Mouse (Mus musculus): Measurements from ENCODE around the gene Dip2a. TPM values are rescaled to one million over a fixed set of nuclear protein-coding genes. Genes with fewer than 3 reads are reported as not detected.

Dip2a gene
- 9.6 and 15.5 TPM in 2 replicates for polyA plus RNA-seq (2012; rRNA removed)

GRCm38 (mm10) chr10:76344711-76345539 lies at the start of gene Dip2a:
Gene Dip2a (minus strand): TSS chr10:76345291.
- peak within 1 kb of the TSS; percentile 86 for H3K27ac ChIP-seq (ENCODE audit: insufficient read depth, low read depth, low read length)
- no peaks in the 10 kb centered on the region for H3K36me3 ChIP-seq (ENCODE audit: control insufficient read depth, insufficient read depth, low read length)
- H3K4me1 ChIP-seq (ENCODE audit: control insufficient read depth, insufficient read depth, insufficient read length, low read length): peaks cover 4% of the 10 kb centered on the region
- WGBS: under 1% methylated on average over 93 of the region's 94 CpGs
- no peaks in the 10 kb centered on the region for H3K27me3 ChIP-seq (ENCODE audit: control insufficient read depth, insufficient read depth, low read length)
- H3K4me3 ChIP-seq (ENCODE audit: low read depth, low read length): peak within 1 kb of the TSS; percentile 95
- TF ChIP-seq CTCF (IDR thresholded peaks at IDR 0.05; ENCODE audit: extremely low read depth, insufficient read length, insufficient replicate concordance, low read depth, low read length) (no peak), POLR2A (IDR thresholded peaks at IDR 0.05; ENCODE audit: low read depth, low read length) (peak; percentile 47; the same call in 1 of the 2 replicates)

- Histone ChIP-seq H3K27ac (ENCODE audit: insufficient read depth, low read depth, low read length) (no peak overlapping the region), H3K27me3 (ENCODE audit: control insufficient read depth, insufficient read depth, low read length) (no peaks in the 10 kb centered on the region), H3K4me3 (ENCODE audit: low read depth, low read length) (no peak overlapping the region), H3K36me3 (ENCODE audit: control insufficient read depth, insufficient read depth, low read length) (peaks cover 51% of the 10 kb centered on the region), H3K4me1 (ENCODE audit: control insufficient read depth, insufficient read depth, insufficient read length, low read length) (no peaks in the 10 kb centered on the region)
- TF ChIP-seq CTCF (IDR thresholded peaks at IDR 0.05; ENCODE audit: extremely low read depth, insufficient read length, insufficient replicate concordance, low read depth, low read length): no peak
- TF ChIP-seq POLR2A (IDR thresholded peaks at IDR 0.05; ENCODE audit: low read depth, low read length): no peak
- 95% methylated on average over 12 of the region's 12 CpGs for WGBS
These were observed 47.5 kb upstream of the Dip2a start for GRCm38 (mm10) chr10:76392596-76392995.

- no peak for TF ChIP-seq POLR2A (IDR thresholded peaks at IDR 0.05; ENCODE audit: low read depth, low read length)
- peak; percentile 63; the same call in 1 of the 2 replicates for TF ChIP-seq CTCF (IDR thresholded peaks at IDR 0.05; ENCODE audit: extremely low read depth, insufficient read length, insufficient replicate concordance, low read depth, low read length)
- 94% methylated on average over 9 of the region's 9 CpGs for WGBS
- H3K36me3 ChIP-seq (ENCODE audit: control insufficient read depth, insufficient read depth, low read length): peaks cover 53% of the 10 kb centered on the region
- no peak overlapping the region for H3K27ac ChIP-seq (ENCODE audit: insufficient read depth, low read depth, low read length)
- H3K4me3 ChIP-seq (ENCODE audit: low read depth, low read length): no peak overlapping the region
- H3K4me1 ChIP-seq (ENCODE audit: control insufficient read depth, insufficient read depth, insufficient read length, low read length): no peaks in the 10 kb centered on the region
- no peaks in the 10 kb centered on the region for H3K27me3 ChIP-seq (ENCODE audit: control insufficient read depth, insufficient read depth, low read length)
These were observed 46.7 kb upstream of the Dip2a start for GRCm38 (mm10) chr10:76391786-76392185.

- H3K27me3 ChIP-seq (ENCODE audit: control insufficient read depth, insufficient read depth, low read length): no peaks in the 10 kb centered on the region
- H3K4me3 ChIP-seq (ENCODE audit: low read depth, low read length): no peak overlapping the region
- peaks cover 54% of the 10 kb centered on the region for H3K36me3 ChIP-seq (ENCODE audit: control insufficient read depth, insufficient read depth, low read length)
- TF ChIP-seq POLR2A (IDR thresholded peaks at IDR 0.05; ENCODE audit: low read depth, low read length) (no peak), CTCF (IDR thresholded peaks at IDR 0.05; ENCODE audit: extremely low read depth, insufficient read length, insufficient replicate concordance, low read depth, low read length) (no peak)
- 98% methylated on average over 9 of the region's 9 CpGs for whole genome bisulfite sequencing
- H3K27ac ChIP-seq (ENCODE audit: insufficient read depth, low read depth, low read length): no peak overlapping the region
- H3K4me1 ChIP-seq (ENCODE audit: control insufficient read depth, insufficient read depth, insufficient read length, low read length): no peaks in the 10 kb centered on the region
These were observed 46.1 kb upstream of the Dip2a start for GRCm38 (mm10) chr10:76391166-76391565.

- TF ChIP-seq POLR2A (IDR thresholded peaks at IDR 0.05; ENCODE audit: low read depth, low read length): no peak
- TF ChIP-seq CTCF (IDR thresholded peaks at IDR 0.05; ENCODE audit: extremely low read depth, insufficient read length, insufficient replicate concordance, low read depth, low read length): no peak
- Histone ChIP-seq H3K36me3 (ENCODE audit: control insufficient read depth, insufficient read depth, low read length) (peaks cover 57% of the 10 kb centered on the region), H3K4me3 (ENCODE audit: low read depth, low read length) (no peak overlapping the region), H3K27ac (ENCODE audit: insufficient read depth, low read depth, low read length) (no peak overlapping the region), H3K4me1 (ENCODE audit: control insufficient read depth, insufficient read depth, insufficient read length, low read length) (no peaks in the 10 kb centered on the region), H3K27me3 (ENCODE audit: control insufficient read depth, insufficient read depth, low read length) (no peaks in the 10 kb centered on the region)
- 93% methylated on average over 18 of the region's 18 CpGs for WGBS
These were observed 29.9 kb upstream of the Dip2a start for GRCm38 (mm10) chr10:76374981-76375380.

- TF ChIP-seq POLR2A (IDR thresholded peaks at IDR 0.05; ENCODE audit: low read depth, low read length): no peak
- TF ChIP-seq CTCF (IDR thresholded peaks at IDR 0.05; ENCODE audit: extremely low read depth, insufficient read length, insufficient replicate concordance, low read depth, low read length): no peak
- Histone ChIP-seq H3K4me3 (ENCODE audit: low read depth, low read length) (no peak overlapping the region), H3K27ac (ENCODE audit: insufficient read depth, low read depth, low read length) (no peak overlapping the region), H3K4me1 (ENCODE audit: control insufficient read depth, insufficient read depth, insufficient read length, low read length) (no peaks in the 10 kb centered on the region), H3K27me3 (ENCODE audit: control insufficient read depth, insufficient read depth, low read length) (no peaks in the 10 kb centered on the region), H3K36me3 (ENCODE audit: control insufficient read depth, insufficient read depth, low read length) (peaks cover 56% of the 10 kb centered on the region)
- WGBS: 87% methylated on average over 3 of the region's 3 CpGs
These were observed 26.6 kb upstream of the Dip2a start for GRCm38 (mm10) chr10:76371736-76372135.

- TF ChIP-seq CTCF (IDR thresholded peaks at IDR 0.05; ENCODE audit: extremely low read depth, insufficient read length, insufficient replicate concordance, low read depth, low read length) (no peak), POLR2A (IDR thresholded peaks at IDR 0.05; ENCODE audit: low read depth, low read length) (no peak)
- Histone ChIP-seq H3K27me3 (ENCODE audit: control insufficient read depth, insufficient read depth, low read length) (no peaks in the 10 kb centered on the region), H3K27ac (ENCODE audit: insufficient read depth, low read depth, low read length) (no peak overlapping the region), H3K4me1 (ENCODE audit: control insufficient read depth, insufficient read depth, insufficient read length, low read length) (no peaks in the 10 kb centered on the region), H3K4me3 (ENCODE audit: low read depth, low read length) (no peak overlapping the region), H3K36me3 (ENCODE audit: control insufficient read depth, insufficient read depth, low read length) (peaks cover 42% of the 10 kb centered on the region)
- WGBS: 88% methylated on average over 13 of the region's 13 CpGs
These were observed 23.7 kb upstream of the Dip2a start for GRCm38 (mm10) chr10:76368766-76369165.
